ENCODE assay signal across 11 mouse cellular contexts in genomic region chr3:101948572-101948971, GRCm38 (mm10). TPM values are rescaled to one million over a fixed set of nuclear protein-coding genes. Genes with fewer than 3 reads are reported as not detected.
A peak's percentile ranks its signal among the peaks of the same experiment; 100 is the strongest.
DNase-seq lines count a peak whose midpoint lies in the region; ATAC-seq and TF ChIP-seq lines count a peak whose summit lies in the region.
"Had no signal": no experiment of that assay in that cellular context is flagged by ENCODE, and none has a peak within 500 bp of the region (broad histone marks: within the 10 kb centered on the region; RNA-seq: fewer than 3 reads in every experiment).

No protein-coding gene starts in this region.

- WGBS in heart, embryonic 12.5 days, result 64% methylated on average over 3 of the region's 3 CpGs

- intact Hi-C loops in heart, postnatal 10 days (cut with DNase I), result no loop called here
- intact Hi-C loops in left cerebral cortex, adult 2 months (cut with DNase I), result no loop called here
- intact Hi-C loops in left cerebral cortex, postnatal 14 days (cut with DNase I), result no loop called here

- DNase-seq in heart, postnatal 10 days, result peak; percentile 32 to 45
- DNase-seq in T-cell, adult 2 months (ENCODE audit: low spot score), result peak; percentile 1
- peak; percentile 11 for DNase-seq in heart, postnatal 4 days
- DNase-seq in layer of hippocampus, postnatal 14 days (ENCODE audit: low spot score in 2 of 2), result no peak
- no peak for DNase-seq in left cerebral cortex, adult 2 months (ENCODE audit: extremely low spot score in 1 of 2, low spot score in 2 of 2)
- no peak for DNase-seq in left cerebral cortex, postnatal 14 days (ENCODE audit: low spot score in 2 of 2)
- DNase-seq: cerebellum, adult 2 months had no signal

- H3K27ac ChIP-seq in heart, embryonic 12.5 days (ENCODE audit: poor library complexity, severe bottlenecking), result no peak overlapping the region
- H3K27ac ChIP-seq in left cerebral cortex, adult 2 months, result no peak overlapping the region
- H3K27ac ChIP-seq: limb, embryonic 12.5 days had no signal

- H3K9ac ChIP-seq in heart, embryonic 12.5 days, result no peak overlapping the region
- H3K9ac ChIP-seq: limb, embryonic 12.5 days had no signal

- no peaks in the 10 kb centered on the region for H3K36me3 ChIP-seq in heart, embryonic 12.5 days
- H3K36me3 ChIP-seq: G1E; limb, embryonic 12.5 days had no signal

- no peaks in the 10 kb centered on the region for H3K9me3 ChIP-seq in heart, embryonic 12.5 days (replicated peaks)
- H3K9me3 ChIP-seq: G1E; limb, embryonic 12.5 days had no signal

- 0 out of 2 replicates have a peak, but pooled peaks cover 3% of the 10 kb centered on the region for H3K4me1 ChIP-seq in heart, embryonic 12.5 days (replicated peaks)

- H3K27me3 ChIP-seq in heart, embryonic 12.5 days (replicated peaks), result 0 out of 2 replicates have a peak, but pooled peaks cover 3% of the 10 kb centered on the region
- H3K27me3 ChIP-seq: limb, embryonic 12.5 days had no signal

- no peak for TF ChIP-seq CTCF in left cerebral cortex, adult 2 months (IDR thresholded peaks at IDR 0.05)

- H3K4me2 ChIP-seq in heart, embryonic 12.5 days, result no peak overlapping the region
- H3K4me2 ChIP-seq: limb, embryonic 12.5 days had no signal

- no peak overlapping the region for H3K4me3 ChIP-seq in heart, embryonic 12.5 days
- H3K4me3 ChIP-seq in left cerebral cortex, adult 2 months, result no peak overlapping the region
- H3K4me3 ChIP-seq: limb, embryonic 12.5 days had no signal

- no peak for ATAC-seq in heart, embryonic 12.5 days (ENCODE audit: insufficient number of reproducible peaks, low FRiP score)
- ATAC-seq in megakaryocyte progenitor cell, adult 5-6 weeks (replicated peaks; ENCODE audit: poor library complexity), result peak; percentile 92

RNA-seq across cellular contexts. Expression of gene Slc22a15, which starts 24.3 kb away (rescaled TPM):
- total RNA-seq in heart, postnatal 10 days (2021), result 1 to 10 TPM; 5.6 to 6.2 TPM
- polyA plus RNA-seq in heart, embryonic 12.5 days (2016; fragmentation: Nextera tagmentation; extraction: Ambion mirVana), result 7.7 and 8.2 TPM in 2 replicates
- 1 to 10 TPM; 8.4 to 8.8 TPM for total RNA-seq in heart, postnatal 4 days (2021)
- total RNA-seq in megakaryocyte progenitor cell, adult 5-6 weeks (2015), result 9.5 and 12.9 TPM in 2 replicates
- 5.4 and 7.4 TPM in 2 replicates for total RNA-seq in megakaryocyte progenitor cell, adult 5-6 weeks (2017)
- total RNA-seq in layer of hippocampus, postnatal 14 days (2021), result 10 to 100 TPM; 10.6 to 12.3 TPM
- 10 to 100 TPM in 1 of 2 experiments, 1 to 10 TPM in 1; 9.2 to 10.0 TPM for total RNA-seq in left cerebral cortex, adult 2 months (2021)
- total RNA-seq in left cerebral cortex, postnatal 14 days (2021), result 1 to 10 TPM; 8.3 to 9.3 TPM
- polyA plus RNA-seq: G1E had no signal

Comparison
In these comparisons a context has a peak if more than half of its experiments do, and no peak if none do; other contexts are left out.
1. DNase-seq: peak in heart, postnatal 10 days (2 of 2), T-cell, adult 2 months (single experiment) and heart, postnatal 4 days (single experiment); none in layer of hippocampus, postnatal 14 days (0 of 2), left cerebral cortex, adult 2 months (0 of 2) and left cerebral cortex, postnatal 14 days (0 of 2).